Mouse (Mus musculus) stomach, postnatal 0 days (tissue): ENCODE data around the gene Ntm. TPM values are rescaled to one million over a fixed set of nuclear protein-coding genes. Genes with fewer than 3 reads are reported as not detected.

ENCODE experiments used
- ATAC-seq: fragments of 200-750 bp; cut with Nextera tagmentation; 2 replicates; pipeline ENCODE4 v1.8.0; 2017; ENCODE audit not compliant: low FRiP score, low TSS enrichment
- DNase-seq: peaks from one replicate; pipeline ENCODE4 v3.0.0-alpha.2; 2016; ENCODE audit warnings: low spot score
- H3K27ac ChIP-seq: fragments of 300-500 bp; sonication (generic); replicated peaks from 2 replicates; pipeline ENCODE4 v1.5.1; 2014; ENCODE audit warnings: mild to moderate bottlenecking, control low read depth
- H3K27me3 ChIP-seq: fragments of 300-500 bp; sonication (generic); 2 replicates; pipeline ENCODE4 v1.6.1; 2014; ENCODE audit warnings: low read length; ENCODE audit not compliant: control insufficient read depth, insufficient read depth
- H3K36me3 ChIP-seq: fragments of 300-500 bp; sonication (generic); 2 replicates; pipeline ENCODE4 v1.6.1; 2014; ENCODE audit warnings: low read length, mixed read lengths; ENCODE audit not compliant: control insufficient read depth, insufficient read depth
- H3K4me1 ChIP-seq: fragments of 300-500 bp; sonication (generic); replicated peaks from 2 replicates; pipeline ENCODE4 v1.6.1; 2014; ENCODE audit warnings: antibody characterized with exemption; ENCODE audit not compliant: control insufficient read depth, insufficient read depth
- H3K4me2 ChIP-seq: fragments of 300-500 bp; sonication (generic); replicated peaks from 2 replicates; pipeline ENCODE4 v1.6.1; 2014; ENCODE audit warnings: low read depth, mild to moderate bottlenecking, control low read depth, moderate library complexity
- H3K4me3 ChIP-seq: fragments of 300-500 bp; sonication (generic); 2 replicates; pipeline ENCODE4 v1.5.1; 2014; ENCODE audit warnings: low read depth, low read length, control low read depth
- H3K9ac ChIP-seq: fragments of 300-500 bp; sonication (generic); 2 replicates; pipeline ENCODE4 v1.6.1; 2014; ENCODE audit warnings: mild to moderate bottlenecking, low read length, control low read depth, mixed read lengths
- H3K9me3 ChIP-seq: fragments of 300-500 bp; sonication (generic); 2 replicates; pipeline ENCODE4 v1.6.1; 2016; ENCODE audit warnings: low read length; ENCODE audit not compliant: control insufficient read depth
- CTCF ChIP-seq: IDR thresholded peaks from 2 replicates; pipeline ENCODE4 v1.5.1; 2016; ENCODE audit warnings: antibody characterized with exemption, low read depth, mild to moderate bottlenecking, moderate library complexity
- EP300 ChIP-seq: optimal IDR thresholded peaks from 2 replicates; pipeline ENCODE3; 2016; ENCODE audit warnings: antibody characterized with exemption
- WGBS: fragments of 180-500 bp; shearing (Covaris S2); extraction: QIAGEN DNeasy Blood & Tissue Kit; methylation state at CpG from one replicate; pipeline ENCODE4 v1.1.7; 2014; 5-methylcytosine and 5-hydroxymethylcytosine counted together
- polyA plus RNA-seq: library from polyadenylated mRNA; unstranded; fragments of >200 nt; fragmentation: Nextera tagmentation; extraction: Ambion mirVana; gene quantifications from 2 replicates; pipeline ENCODE4 v1.2.1, GENCODE M21; 2015

The Ntm gene
- polyA plus RNA-seq, 1 experiment from 2014 or later: 5.9 TPM

- Histone ChIP-seq H3K4me1 (no peaks in the 10 kb centered on the region), H3K36me3 (no peaks in the 10 kb centered on the region), H3K9ac (no peak overlapping the region), H3K4me3 (no peak overlapping the region), H3K9me3 (no peaks in the 10 kb centered on the region), H3K27ac (no peak overlapping the region), H3K4me2 (no peak overlapping the region), H3K27me3 (no peaks in the 10 kb centered on the region)
- DNase-seq: no peak
- TF ChIP-seq CTCF (no peak), EP300 (no peak)
- WGBS: 73% methylated on average over 6 of the region's 6 CpGs
- ATAC-seq: no peak
Observed at GRCm38 (mm10) chr9:29531147-29531917, 431.6 kb downstream of the Ntm start.

GRCm38 (mm10) chr9:29524109-29524508 is 438.8 kb downstream of the Ntm start:
- no peak overlapping the region for H3K4me2 ChIP-seq
- DNase-seq: no peak
- WGBS: 74% methylated on average over 1 of the region's 1 CpGs
- no peak for ATAC-seq
- no peak overlapping the region for H3K4me3 ChIP-seq
- no peak overlapping the region for H3K9ac ChIP-seq
- no peaks in the 10 kb centered on the region for H3K9me3 ChIP-seq
- H3K36me3 ChIP-seq: no peaks in the 10 kb centered on the region
- TF ChIP-seq EP300 (no peak), CTCF (no peak)
- H3K4me1 ChIP-seq: no peaks in the 10 kb centered on the region
- no peak overlapping the region for H3K27ac ChIP-seq
- no peaks in the 10 kb centered on the region for H3K27me3 ChIP-seq

GRCm38 (mm10) chr9:29523221-29523620 is 439.7 kb downstream of the Ntm start:
- TF ChIP-seq EP300 (no peak), CTCF (no peak)
- Histone ChIP-seq H3K9me3 (no peaks in the 10 kb centered on the region), H3K36me3 (no peaks in the 10 kb centered on the region), H3K27me3 (no peaks in the 10 kb centered on the region), H3K27ac (no peak overlapping the region), H3K4me3 (no peak overlapping the region), H3K9ac (no peak overlapping the region), H3K4me1 (no peaks in the 10 kb centered on the region), H3K4me2 (no peak overlapping the region)
- no peak for ATAC-seq
- no peak for DNase-seq
- WGBS: 37% methylated on average over 3 of the region's 3 CpGs

- Histone ChIP-seq H3K27ac (no peak overlapping the region), H3K4me1 (no peaks in the 10 kb centered on the region), H3K4me3 (no peak overlapping the region), H3K36me3 (no peaks in the 10 kb centered on the region), H3K9me3 (no peaks in the 10 kb centered on the region), H3K27me3 (no peaks in the 10 kb centered on the region), H3K9ac (no peak overlapping the region), H3K4me2 (no peak overlapping the region)
- DNase-seq (no peak), ATAC-seq (no peak)
- TF ChIP-seq CTCF (no peak), EP300 (no peak)
- WGBS: 53% methylated on average over 2 of the region's 2 CpGs
Observed at GRCm38 (mm10) chr9:29519181-29519580, 443.8 kb downstream of the Ntm start.

GRCm38 (mm10) chr9:29516688-29517087 is 446.3 kb downstream of the Ntm start:
- WGBS: 63% methylated on average over 2 of the region's 2 CpGs
- Histone ChIP-seq H3K4me2 (no peak overlapping the region), H3K9ac (no peak overlapping the region), H3K9me3 (no peaks in the 10 kb centered on the region), H3K4me1 (no peaks in the 10 kb centered on the region), H3K36me3 (no peaks in the 10 kb centered on the region), H3K27me3 (no peaks in the 10 kb centered on the region), H3K4me3 (no peak overlapping the region), H3K27ac (no peak overlapping the region)
- TF ChIP-seq EP300: no peak
- DNase-seq (no peak), ATAC-seq (no peak)

GRCm38 (mm10) chr9:29514588-29515356 is 448.2 kb downstream of the Ntm start:
- no peak overlapping the region for H3K9ac ChIP-seq
- H3K27me3 ChIP-seq: no peaks in the 10 kb centered on the region
- no peaks in the 10 kb centered on the region for H3K9me3 ChIP-seq
- 88% methylated on average over 17 of the region's 17 CpGs for WGBS
- no peak for ATAC-seq
- no peak overlapping the region for H3K27ac ChIP-seq
- TF ChIP-seq EP300: no peak
- no peak for TF ChIP-seq CTCF
- H3K36me3 ChIP-seq: no peaks in the 10 kb centered on the region
- no peak overlapping the region for H3K4me2 ChIP-seq
- H3K4me1 ChIP-seq: no peaks in the 10 kb centered on the region
- H3K4me3 ChIP-seq: no peak overlapping the region
- DNase-seq: no peak
